Comparison of ENCODE assay signal across 8 mouse cellular contexts in the genomic region with DNA sequence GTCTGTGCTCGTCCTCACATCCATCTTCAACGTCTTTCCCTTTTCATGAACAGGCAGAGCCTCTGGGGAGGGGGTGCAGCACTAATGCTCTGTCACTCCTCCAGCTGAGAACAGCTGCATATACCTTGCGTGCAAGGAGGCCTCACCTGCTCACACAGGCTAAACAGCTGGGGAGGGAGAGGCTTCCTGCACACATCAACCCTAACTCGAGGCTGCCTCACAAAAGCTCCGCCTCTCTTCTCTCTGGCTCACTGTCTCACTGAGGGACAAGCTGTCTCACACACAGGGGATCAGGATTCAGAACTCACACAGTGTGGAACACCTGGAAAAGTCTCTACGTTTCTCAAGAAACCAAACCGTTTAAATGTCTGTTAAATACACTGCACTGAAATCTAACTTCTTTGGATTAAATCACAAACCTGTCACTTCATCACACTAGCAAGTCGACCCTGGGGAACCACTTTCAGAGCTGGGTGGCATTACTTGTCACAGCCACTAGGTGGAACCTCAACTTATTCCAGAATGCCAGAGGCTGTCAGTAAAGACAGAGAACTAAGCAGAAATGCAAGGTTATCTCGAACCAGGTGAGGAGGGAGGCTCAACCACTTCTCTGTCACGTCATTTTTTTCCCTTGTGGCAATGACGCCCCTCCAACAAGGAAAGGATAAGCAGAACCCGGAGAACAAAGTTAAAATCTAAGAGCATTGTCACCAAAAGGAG.
A peak's percentile ranks its signal among the peaks of the same experiment; 100 is the strongest.
DNase-seq lines count a peak whose midpoint lies in the region; ATAC-seq lines count a peak whose summit lies in the region.

No protein-coding gene starts in this region.

- peak; percentile 14 for DNase-seq in 416B (ENCODE audit: low read depth)
- DNase-seq in embryo, embryonic 11 days: peak; percentile 79
- peak; percentile 65 for DNase-seq in heart, postnatal 4 days
- peak; percentile 57 to 69 for DNase-seq in kidney, postnatal 4 days
- DNase-seq in lung, postnatal 10 days: peak; percentile 59
- DNase-seq in retina, postnatal 1 day: peak; percentile 72

- ATAC-seq in activated CD4-positive, CD25-positive, alpha-beta regulatory T cell, adult 4 months: peak; percentile 58
- ATAC-seq in erythroid progenitor cell, adult 5-6 weeks (replicated peaks; ENCODE audit: low FRiP score, poor library complexity, severe bottlenecking): no peak

Comparison
In these comparisons a context has a peak if more than half of its experiments do, and no peak if none do; other contexts are left out.
1. DNase-seq: peak in every context shown above with its lines; median percentile 79 in embryo, embryonic 11 days; 72 in retina, postnatal 1 day; 65 in heart, postnatal 4 days; 63 in kidney, postnatal 4 days; 59 in lung, postnatal 10 days; 14 in 416B.